Mouse (Mus musculus) ES-E14 (cell line): Measurements from ENCODE around the gene Clip2. TPM values are rescaled to one million over a fixed set of nuclear protein-coding genes. Genes with fewer than 3 reads are reported as not detected.
A peak's percentile ranks its signal among the peaks of the same experiment; 100 is the strongest.

Experiments used
- DNase-seq: peaks from one replicate; pipeline ENCODE4 v3.0.0-alpha.2; 2013; ENCODE audit warnings: low read depth, low spot score
- H3K27ac ChIP-seq: 2 replicates; pipeline ENCODE4 v1.5.1; 2012; ENCODE audit warnings: low read depth, mild to moderate bottlenecking, low read length, moderate library complexity, mixed read lengths; ENCODE audit not compliant: poor library complexity, insufficient read depth, severe bottlenecking
- H3K36me3 ChIP-seq: 2 replicates; pipeline ENCODE4 v1.6.1; 2012; ENCODE audit warnings: mild to moderate bottlenecking, low read length, moderate library complexity, mixed read lengths; ENCODE audit not compliant: control insufficient read depth, poor library complexity, insufficient read depth, severe bottlenecking
- H3K4me1 ChIP-seq, 2 experiments: fragments of 150-350 bp in 1 of 2; sonication (generic) in 1 of 2; 2 replicates each; pipeline ENCODE4 v1.6.1; 2012; ENCODE audit warnings: low read length in 2 of 2, mild to moderate bottlenecking in 1 of 2, mixed read lengths in 1 of 2; ENCODE audit not compliant: control insufficient read depth in 2 of 2, insufficient read depth in 2 of 2, poor library complexity in 1 of 2
- H3K4me3 ChIP-seq, 2 experiments: fragments of 150-350 bp in 1 of 2; sonication (generic) in 1 of 2; 2 replicates each; pipeline ENCODE4 v1.5.1; 2012; ENCODE audit warnings: low read length in 2 of 2, low read depth in 1 of 2, mild to moderate bottlenecking in 1 of 2, mixed read lengths in 1 of 2; ENCODE audit not compliant: insufficient read depth in 1 of 2, poor library complexity in 1 of 2, severe bottlenecking in 1 of 2
- H3K9ac ChIP-seq: 2 replicates; pipeline ENCODE4 v1.6.1; 2012; ENCODE audit warnings: low read depth, mild to moderate bottlenecking, low read length, mixed read lengths; ENCODE audit not compliant: poor library complexity, insufficient read depth, severe bottlenecking
- H3K9me3 ChIP-seq: fragments of 150-350 bp; sonication (generic); 2 replicates; pipeline ENCODE4 v1.6.1; 2012; ENCODE audit warnings: low read depth, mild to moderate bottlenecking, low read length; ENCODE audit not compliant: control insufficient read depth, insufficient read depth
- CHD2 ChIP-seq: IDR thresholded peaks from 2 replicates; pipeline ENCODE4 v1.6.1; 2014; ENCODE audit warnings: mild to moderate bottlenecking, low read depth, low read length, inconsistent platforms
- HCFC1 ChIP-seq: IDR thresholded peaks from 2 replicates; pipeline ENCODE4 v1.6.1; 2012; ENCODE audit warnings: low read length, inconsistent platforms, borderline replicate concordance; ENCODE audit not compliant: insufficient read depth
- MAFK ChIP-seq: IDR thresholded peaks from 2 replicates; pipeline ENCODE4 v1.6.1; 2014; ENCODE audit warnings: mild to moderate bottlenecking, low read depth, low read length, inconsistent platforms; ENCODE audit not compliant: insufficient read depth
- ZC3H11A ChIP-seq: IDR thresholded peaks from 2 replicates; pipeline ENCODE4 v1.6.1; 2012; ENCODE audit warnings: low read depth, mild to moderate bottlenecking, inconsistent platforms, low read length, borderline replicate concordance
- ZNF384 ChIP-seq: IDR thresholded peaks from 2 replicates; pipeline ENCODE4 v1.6.1; 2012; ENCODE audit warnings: low read depth, low read length, inconsistent platforms
- in situ Hi-C, 2 experiments: fragments of 600-800 bp; cut with MboI; formaldehyde crosslinking; loops; one replicate each; pipeline ENCODE4 v1.15.1; 2025; ENCODE audit warnings: low sequenced_read_pairs in 2 of 2, inconsistent platforms in 1 of 2; ENCODE audit not compliant: unreplicated experiment in 2 of 2
- total RNA-seq: library from RNA; depleted of rRNA; stranded (reverse); fragments of 300-350 nt; gene quantifications from 2 replicates; pipeline ENCODE4 v1.2.3, GENCODE M21; 2012

Clip2 gene
- total RNA-seq, 1 experiment, result 10.5 TPM

DNA sequence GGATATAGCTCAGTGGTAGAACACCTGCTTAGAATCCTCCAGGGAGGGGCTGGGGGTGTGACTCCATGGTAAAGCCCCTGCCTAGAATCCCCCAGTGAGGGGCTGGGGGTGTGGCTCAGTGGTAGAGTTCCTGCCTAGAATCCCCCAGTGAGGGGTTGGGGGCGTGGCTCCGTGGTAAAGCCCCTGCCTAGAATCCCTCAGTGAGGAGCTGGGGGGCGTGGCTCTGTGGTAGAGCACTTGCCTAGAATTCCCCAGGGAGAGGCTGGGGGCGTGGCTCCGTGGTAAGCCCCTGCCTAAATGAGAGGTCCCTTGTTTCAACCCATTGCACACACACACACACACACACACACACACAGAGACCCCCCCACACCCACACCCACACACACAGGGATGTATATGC is 42.0 kb downstream of the Clip2 start:
- no peak overlapping the region for H3K4me3 ChIP-seq

GRCm38 (mm10) chr5:134508965-134509364 is 43.3 kb downstream of the Clip2 start:
- DNase-seq, result no peak
- H3K9ac ChIP-seq, result no peak overlapping the region
- H3K36me3 ChIP-seq, result 0 out of 2 replicates have a peak, but pooled peaks cover 2% of the 10 kb centered on the region
- H3K9me3 ChIP-seq, result no peaks in the 10 kb centered on the region
- in situ Hi-C loops, result no loop called here
- no peak overlapping the region for H3K4me3 ChIP-seq
- H3K4me1 ChIP-seq, result peaks cover 0 to 5% of the 10 kb centered on the region in 2 experiments; a peak in 1 of 4 replicates
- TF ChIP-seq ZC3H11A, result no peak
- TF ChIP-seq MAFK, result no peak
- no peak for TF ChIP-seq ZNF384
- TF ChIP-seq HCFC1, result no peak
- no peak for TF ChIP-seq CHD2
- H3K27ac ChIP-seq, result no peak overlapping the region

More for the DNA sequence above, 42.0 kb downstream of the Clip2 start:
- Histone ChIP-seq H3K9ac (no peak overlapping the region), H3K4me1 (0 out of 4 replicates have a peak, but pooled peaks cover 0 to 3% of the 10 kb centered on the region in 2 experiments), H3K9me3 (no peaks in the 10 kb centered on the region), H3K36me3 (0 out of 2 replicates have a peak, but pooled peaks cover 2% of the 10 kb centered on the region), H3K27ac (no peak overlapping the region)
- in situ Hi-C loops, result no loop called here
- DNase-seq, result no peak
- TF ChIP-seq MAFK (no peak), ZNF384 (no peak), HCFC1 (no peak), ZC3H11A (no peak), CHD2 (no peak)

- in situ Hi-C loops, result no loop called here
- no peak overlapping the region for H3K9ac ChIP-seq
- no peaks in the 10 kb centered on the region for H3K9me3 ChIP-seq
- TF ChIP-seq MAFK (no peak), CHD2 (no peak), ZNF384 (no peak), HCFC1 (no peak), ZC3H11A (no peak)
- H3K27ac ChIP-seq, result no peak overlapping the region
- DNase-seq, result no peak
- 0 out of 2 replicates have a peak, but pooled peaks cover 2% of the 10 kb centered on the region for H3K36me3 ChIP-seq
- H3K4me1 ChIP-seq, result peaks cover 0 to 5% of the 10 kb centered on the region in 2 experiments; a peak in 1 of 4 replicates
- H3K4me3 ChIP-seq, result no peak overlapping the region
Measured at GRCm38 (mm10) chr5:134507859-134508399, 44.3 kb downstream of the Clip2 start.

DNA sequence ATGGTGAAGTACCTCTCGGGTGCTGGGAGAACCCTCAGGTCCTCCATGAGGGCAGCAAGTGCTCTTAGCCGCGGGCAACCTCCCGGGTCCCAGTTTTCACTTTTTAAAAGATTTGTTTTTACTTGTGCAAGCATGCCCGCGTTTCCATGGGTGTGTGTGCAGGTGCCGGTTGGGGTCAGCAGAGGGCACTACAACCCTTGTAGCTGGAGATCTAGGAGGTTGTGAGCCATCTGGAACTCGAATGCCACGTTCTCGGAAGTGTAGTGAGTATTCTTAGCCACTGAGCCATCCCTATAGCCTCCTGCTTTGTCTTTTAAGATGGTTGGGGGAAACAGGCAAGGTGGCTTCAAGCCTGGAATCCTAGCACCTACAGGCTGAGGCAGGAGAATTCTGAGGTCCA is 44.9 kb downstream of the Clip2 start:
- DNase-seq, result peak; percentile 66
- Histone ChIP-seq H3K9me3 (no peaks in the 10 kb centered on the region), H3K27ac (no peak overlapping the region), H3K4me1 (peaks cover 0 to 5% of the 10 kb centered on the region in 2 experiments; a peak in 1 of 4 replicates), H3K9ac (no peak overlapping the region), H3K4me3 (no peak overlapping the region), H3K36me3 (no peaks in the 10 kb centered on the region)
- in situ Hi-C loops, result no loop called here
- TF ChIP-seq ZC3H11A (peak; percentile 53; the same call in 1 of the 2 replicates), MAFK (no peak)

DNA sequence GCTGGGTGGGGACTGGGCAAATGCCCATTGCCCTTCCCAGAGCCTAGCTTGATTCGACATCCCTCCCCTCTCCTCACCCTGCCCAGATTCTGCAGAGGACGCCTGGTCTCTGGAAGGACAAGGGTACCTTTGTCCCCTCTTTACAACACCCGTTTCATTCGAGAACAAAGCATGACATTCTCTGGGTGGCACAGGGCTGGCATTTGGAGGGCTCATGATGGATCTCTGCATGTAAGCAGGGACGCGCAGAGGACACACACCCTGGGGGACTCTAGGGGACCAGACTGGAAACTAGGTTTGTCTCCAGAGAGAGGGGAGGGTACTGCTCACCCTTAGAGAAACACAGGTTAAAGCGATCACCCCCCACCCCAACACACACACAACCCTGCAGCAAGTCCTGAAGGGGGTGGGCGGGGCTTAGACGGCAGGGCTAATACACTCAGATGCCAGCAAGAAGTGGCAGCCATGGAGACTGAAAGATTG is 46.4 kb downstream of the Clip2 start:
- no peak for TF ChIP-seq CHD2
- TF ChIP-seq MAFK, result no peak
- TF ChIP-seq HCFC1, result no peak
- TF ChIP-seq ZNF384, result no peak
- TF ChIP-seq ZC3H11A, result no peak
- Histone ChIP-seq H3K36me3 (no peaks in the 10 kb centered on the region), H3K9me3 (no peaks in the 10 kb centered on the region), H3K27ac (no peak overlapping the region), H3K9ac (no peak overlapping the region), H3K4me1 (peaks cover 0 to 5% of the 10 kb centered on the region in 2 experiments; a peak in 1 of 4 replicates), H3K4me3 (no peak overlapping the region)
- in situ Hi-C loops, result no loop called here
- no peak for DNase-seq
